Mouse (Mus musculus) cortical plate, adult 2 months (tissue): Measurements from ENCODE around the gene Dgcr2.

ENCODE experiments used
- CTCF ChIP-seq: fragments of 200-500 bp; IDR thresholded peaks from 2 replicates; pipeline ENCODE4 v1.5.1; 2011; ENCODE audit warnings: mild to moderate bottlenecking, control low read depth, low read length; ENCODE audit not compliant: insufficient read depth; ENCODE audit errors: extremely low read depth
- POLR2A ChIP-seq: fragments of 200-500 bp; IDR thresholded peaks from 2 replicates; pipeline ENCODE4 v1.6.1; 2011; ENCODE audit warnings: mild to moderate bottlenecking, low read length, control low read depth; ENCODE audit not compliant: insufficient read depth; ENCODE audit errors: extremely low read depth

GRCm38 (mm10) chr16:17826500-17826899 lies 71.9 kb downstream of the Dgcr2 start:
- TF ChIP-seq POLR2A (no peak), CTCF (no peak)
